Mouse (Mus musculus) lung, postnatal 0 days (tissue): ENCODE measurements around the gene Rps6ka1. TPM values are rescaled to one million over a fixed set of nuclear protein-coding genes. Genes with fewer than 3 reads are reported as not detected.
"Not testable (repeated sequence)": the region's sequence is repeated elsewhere in the genome, so short reads cannot be mapped to it uniquely, and the experiment has no call there.

ENCODE experiments used
- ATAC-seq: fragments of 200-750 bp; cut with Nextera tagmentation; 2 replicates; pipeline ENCODE4 v1.8.0; 2017; ENCODE audit warnings: moderate library complexity
- DNase-seq: peaks from one replicate; pipeline ENCODE4 v3.0.0-alpha.2; 2016; ENCODE audit warnings: low spot score
- H3K27ac ChIP-seq: fragments of 300-500 bp; sonication (generic); 2 replicates; pipeline ENCODE4 v1.5.1; 2014; ENCODE audit warnings: antibody characterized with exemption, mild to moderate bottlenecking, low read length, mixed read lengths
- H3K27me3 ChIP-seq: fragments of 300-500 bp; sonication (generic); replicated peaks from 2 replicates; pipeline ENCODE4 v1.6.1; 2014; ENCODE audit warnings: low read length, mixed read lengths; ENCODE audit not compliant: insufficient read depth
- H3K36me3 ChIP-seq: fragments of 300-500 bp; sonication (generic); 2 replicates; pipeline ENCODE4 v1.6.1; 2014; ENCODE audit warnings: low read length, mixed read lengths; ENCODE audit not compliant: insufficient read depth
- H3K4me1 ChIP-seq: fragments of 300-500 bp; sonication (generic); 2 replicates; pipeline ENCODE4 v1.6.1; 2014; ENCODE audit warnings: antibody characterized with exemption, low read depth, low read length, mixed read lengths; ENCODE audit not compliant: insufficient read depth
- H3K4me2 ChIP-seq: fragments of 300-500 bp; sonication (generic); replicated peaks from 2 replicates; pipeline ENCODE4 v1.6.1; 2014; ENCODE audit warnings: low read depth, mild to moderate bottlenecking, low read length, moderate library complexity, mixed read lengths
- H3K4me3 ChIP-seq: fragments of 300-500 bp; sonication (generic); 2 replicates; pipeline ENCODE4 v1.5.1; 2014; ENCODE audit warnings: low read depth, low read length
- H3K9ac ChIP-seq: fragments of 300-500 bp; sonication (generic); replicated peaks from 2 replicates; pipeline ENCODE4 v1.6.1; 2014; ENCODE audit warnings: low read depth, mild to moderate bottlenecking
- H3K9me3 ChIP-seq: fragments of 300-500 bp; sonication (generic); 2 replicates; pipeline ENCODE4 v1.6.1; 2016; ENCODE audit warnings: low read length, mixed read lengths
- CTCF ChIP-seq: IDR thresholded peaks from 2 replicates; pipeline ENCODE4 v1.5.1; 2016; ENCODE audit warnings: antibody characterized with exemption, mild to moderate bottlenecking
- EP300 ChIP-seq: IDR thresholded peaks from 2 replicates; pipeline ENCODE4 v1.6.1; 2016; ENCODE audit warnings: antibody characterized with exemption, mild to moderate bottlenecking, control low read depth
- WGBS: fragments of 180-500 bp; shearing (Covaris S2); extraction: QIAGEN DNeasy Blood & Tissue Kit; methylation state at CpG from one replicate; pipeline ENCODE4 v1.1.7; 2014; 5-methylcytosine and 5-hydroxymethylcytosine counted together
- polyA plus RNA-seq: library from polyadenylated mRNA; unstranded; fragments of >200 nt; fragmentation: Nextera tagmentation; extraction: Ambion mirVana; gene quantifications from 2 replicates; pipeline ENCODE4 v1.2.1, GENCODE M21; 2015

Rps6ka1 gene
- polyA plus RNA-seq, 1 experiment from 2014 or later: 38.0 TPM

DNA sequence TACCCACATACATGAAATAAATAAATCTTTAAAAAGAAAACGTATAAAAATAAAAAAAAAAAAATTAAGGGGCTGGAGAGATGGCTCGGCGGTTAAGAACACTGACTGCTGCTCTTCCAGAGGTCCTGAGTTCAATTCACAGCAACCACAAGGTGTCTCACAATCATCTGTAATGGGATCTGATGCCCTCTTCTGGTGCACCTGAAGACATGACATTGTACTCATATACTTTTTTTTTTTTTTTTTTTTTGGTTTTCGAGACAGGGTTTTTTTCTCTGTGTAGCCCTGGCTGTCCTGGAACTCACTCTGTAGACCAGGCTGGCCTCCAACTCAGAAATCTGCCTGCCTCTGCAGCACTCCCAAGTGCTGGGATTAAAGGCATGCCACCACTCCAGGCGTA is 18.7 kb upstream of the Rps6ka1 start:
- H3K36me3 ChIP-seq, ATAC-seq, H3K27me3 ChIP-seq, DNase-seq, H3K9ac ChIP-seq, H3K4me3 ChIP-seq, H3K9me3 ChIP-seq, H3K4me2 ChIP-seq, H3K27ac ChIP-seq, H3K4me1 ChIP-seq: not testable (repeated sequence)
- peak; percentile 28 for TF ChIP-seq CTCF
- WGBS: 88% methylated on average over 4 of the region's 5 CpGs

DNA sequence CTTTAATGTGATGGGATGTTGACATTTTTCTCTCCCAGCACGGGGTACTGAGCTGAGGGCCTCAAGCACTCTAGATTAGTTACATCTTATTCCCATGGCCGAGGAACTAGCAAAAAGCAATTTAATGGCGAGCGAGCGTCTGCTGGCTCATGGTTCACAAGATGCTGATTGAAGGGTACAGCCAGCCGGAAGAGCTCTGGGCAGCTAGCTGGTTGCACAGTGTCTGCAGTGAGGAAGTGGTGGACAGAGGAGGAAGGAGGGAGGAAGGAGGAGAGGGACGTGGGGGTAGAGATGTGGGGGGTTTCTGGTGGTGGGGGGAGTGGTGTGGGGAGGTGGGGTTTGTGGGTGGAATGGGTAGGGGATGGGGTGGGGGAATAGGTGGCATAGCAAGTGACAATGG is 17.6 kb upstream of the Rps6ka1 start:
- TF ChIP-seq CTCF: no peak
- TF ChIP-seq EP300: no peak
- no peaks in the 10 kb centered on the region for H3K9me3 ChIP-seq
- 51% methylated on average over 7 of the region's 7 CpGs for WGBS
- H3K4me2 ChIP-seq: no peak overlapping the region
- DNase-seq (no peak), ATAC-seq (no peak)
- H3K27me3 ChIP-seq: no peaks in the 10 kb centered on the region
- H3K36me3 ChIP-seq: no peaks in the 10 kb centered on the region
- H3K4me1 ChIP-seq: no peaks in the 10 kb centered on the region
- no peak overlapping the region for H3K27ac ChIP-seq
- no peak overlapping the region for H3K9ac ChIP-seq
- H3K4me3 ChIP-seq: no peak overlapping the region

DNA sequence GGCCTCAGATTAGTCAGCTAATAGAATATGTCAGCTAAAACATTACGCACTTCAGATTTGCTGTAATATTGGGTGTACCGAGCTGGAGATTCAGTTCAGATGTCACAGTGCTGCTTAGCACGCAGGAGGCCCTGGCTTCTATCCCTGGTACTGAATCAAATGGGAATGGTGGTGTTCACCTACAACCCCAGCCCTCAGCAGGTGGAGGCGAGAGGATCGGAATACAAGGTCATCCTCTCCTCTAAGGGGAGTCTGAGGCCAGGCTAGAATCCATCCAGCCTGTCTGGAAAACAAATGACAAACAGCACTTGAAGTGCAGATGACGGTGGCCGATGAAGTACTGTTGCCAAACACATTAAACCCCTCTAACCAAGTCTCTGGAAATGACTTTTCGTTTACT is 16.7 kb upstream of the Rps6ka1 start:
- Histone ChIP-seq H3K4me3 (no peak overlapping the region), H3K36me3 (no peaks in the 10 kb centered on the region), H3K27me3 (no peaks in the 10 kb centered on the region), H3K4me1 (no peaks in the 10 kb centered on the region), H3K27ac (no peak overlapping the region), H3K4me2 (no peak overlapping the region), H3K9me3 (no peaks in the 10 kb centered on the region), H3K9ac (no peak overlapping the region)
- ATAC-seq (no peak), DNase-seq (no peak)
- TF ChIP-seq EP300: no peak
- no peak for TF ChIP-seq CTCF
- 76% methylated on average over 8 of the region's 8 CpGs for WGBS

DNA sequence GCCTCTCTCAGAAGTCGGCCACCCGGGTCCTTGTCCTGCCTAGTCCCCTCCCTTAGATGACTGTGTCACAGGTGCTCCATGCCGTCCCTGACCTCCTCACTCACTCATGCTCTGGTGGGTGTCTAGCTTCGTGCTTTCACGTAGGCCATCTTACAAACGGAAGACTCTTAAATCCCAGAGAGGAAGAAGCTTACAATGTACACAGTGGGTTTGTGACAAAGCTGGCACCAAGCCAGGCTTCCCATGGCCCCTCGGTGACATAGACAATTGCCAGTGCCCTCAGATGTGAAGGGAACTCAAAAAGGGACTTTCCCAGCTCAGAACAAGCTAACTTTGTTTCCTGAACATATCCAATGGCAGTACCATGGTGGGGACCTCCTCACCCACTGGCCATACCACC is 15.8 kb upstream of the Rps6ka1 start:
- H3K27me3 ChIP-seq: no peaks in the 10 kb centered on the region
- peak; percentile 55 for ATAC-seq
- H3K4me3 ChIP-seq: no peak overlapping the region
- no peak overlapping the region for H3K4me2 ChIP-seq
- H3K27ac ChIP-seq: 0 out of 2 replicates have a peak overlapping the region, but pooled peaks have one; percentile 5
- H3K36me3 ChIP-seq: no peaks in the 10 kb centered on the region
- no peaks in the 10 kb centered on the region for H3K9me3 ChIP-seq
- no peak for TF ChIP-seq CTCF
- TF ChIP-seq EP300: 0 out of 2 replicates have a peak, but pooled peaks have one; percentile 12
- 35% methylated on average over 7 of the region's 7 CpGs for WGBS
- peak; percentile 32 for DNase-seq
- no peak overlapping the region for H3K9ac ChIP-seq
- peaks cover 5% of the 10 kb centered on the region; the same call in 1 of the 2 replicates for H3K4me1 ChIP-seq

DNA sequence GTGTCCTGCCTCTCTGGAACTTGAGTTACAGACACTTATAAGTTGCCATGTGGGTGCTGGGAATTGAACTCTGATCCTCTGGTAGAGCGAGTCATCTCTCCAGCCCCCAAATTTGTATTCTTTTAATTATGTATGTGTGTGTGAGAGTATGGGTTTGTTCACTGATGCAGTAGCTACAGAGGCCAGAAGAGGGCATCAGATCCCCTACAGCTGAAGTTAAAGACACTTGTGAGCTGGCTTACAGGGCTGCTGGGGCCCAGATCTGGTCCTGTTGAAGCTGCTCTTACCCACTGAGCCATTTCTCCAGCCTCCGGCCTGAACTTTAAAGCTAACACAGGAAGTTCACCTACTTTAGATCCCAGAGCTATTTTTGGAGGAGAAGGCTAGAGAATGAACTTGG is 14.9 kb upstream of the Rps6ka1 start:
- 82% methylated on average over 2 of the region's 2 CpGs for WGBS

DNA sequence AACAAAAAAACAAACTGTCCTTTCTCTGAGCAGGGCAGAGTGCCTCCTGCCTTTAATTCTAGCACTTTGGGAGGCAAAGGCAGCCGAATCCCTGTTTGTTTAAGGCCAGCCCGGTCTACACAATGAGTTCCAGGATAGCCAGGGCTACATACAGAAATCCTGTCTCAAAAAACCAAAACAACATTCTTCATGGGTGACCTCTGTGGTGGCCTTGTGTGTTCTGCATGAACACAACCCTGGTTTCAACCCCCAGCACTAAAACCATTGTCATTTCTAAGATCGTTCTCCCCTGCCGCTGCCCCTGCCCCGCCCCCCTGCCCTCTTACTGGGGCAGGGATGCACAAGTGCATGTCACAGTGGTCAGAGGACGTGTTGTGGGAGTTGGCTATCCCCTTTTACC is 13.3 kb upstream of the Rps6ka1 start:
- no peak overlapping the region for H3K27ac ChIP-seq
- no peaks in the 10 kb centered on the region for H3K9me3 ChIP-seq
- DNase-seq: no peak
- H3K4me3 ChIP-seq: no peak overlapping the region
- no peak for ATAC-seq
- no peak overlapping the region for H3K9ac ChIP-seq
- no peaks in the 10 kb centered on the region for H3K36me3 ChIP-seq
- H3K4me2 ChIP-seq: no peak overlapping the region
- no peaks in the 10 kb centered on the region for H3K27me3 ChIP-seq
- TF ChIP-seq CTCF (no peak), EP300 (no peak)
- peaks cover 6% of the 10 kb centered on the region; the same call in 1 of the 2 replicates for H3K4me1 ChIP-seq
- 72% methylated on average over 6 of the region's 6 CpGs for WGBS

More for the DNA sequence above, 14.9 kb upstream of the Rps6ka1 start:
- no peak for ATAC-seq
- no peak for TF ChIP-seq EP300
- TF ChIP-seq CTCF: peak; percentile 48
- H3K4me2 ChIP-seq: no peak overlapping the region
- H3K27me3 ChIP-seq: no peaks in the 10 kb centered on the region
- H3K4me3 ChIP-seq: no peak overlapping the region
- peaks cover 6% of the 10 kb centered on the region; the same call in 1 of the 2 replicates for H3K4me1 ChIP-seq
- no peaks in the 10 kb centered on the region for H3K9me3 ChIP-seq
- H3K36me3 ChIP-seq: no peaks in the 10 kb centered on the region
- DNase-seq: no peak
- no peak overlapping the region for H3K27ac ChIP-seq
- H3K9ac ChIP-seq: no peak overlapping the region

DNA sequence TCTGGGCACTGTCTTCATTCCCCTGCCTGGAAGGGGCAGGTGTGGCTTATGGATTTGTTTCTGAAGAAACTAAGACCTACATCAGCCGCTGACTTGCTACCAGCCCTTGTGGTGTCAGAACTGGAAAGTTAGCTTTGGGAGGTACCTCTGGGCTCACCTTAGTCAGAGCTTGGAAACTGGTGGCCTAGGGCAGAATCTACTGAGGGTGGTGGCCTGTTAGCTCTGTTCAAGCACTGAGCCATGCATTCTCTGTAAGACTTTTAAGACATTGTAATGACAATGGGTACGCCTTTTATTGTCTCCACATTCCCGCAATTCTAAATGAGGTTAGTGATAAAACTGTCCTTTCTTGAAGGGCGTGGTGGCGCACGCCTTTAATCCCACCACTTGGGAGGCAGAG is 12.8 kb upstream of the Rps6ka1 start:
- no peak overlapping the region for H3K9ac ChIP-seq
- no peaks in the 10 kb centered on the region for H3K9me3 ChIP-seq
- no peak overlapping the region for H3K4me2 ChIP-seq
- no peak for DNase-seq
- H3K27me3 ChIP-seq: no peaks in the 10 kb centered on the region
- no peak overlapping the region for H3K4me3 ChIP-seq
- no peak for ATAC-seq
- H3K27ac ChIP-seq: no peak overlapping the region
- H3K4me1 ChIP-seq: peaks cover 6% of the 10 kb centered on the region; the same call in 1 of the 2 replicates
- TF ChIP-seq EP300: no peak
- TF ChIP-seq CTCF: no peak
- 90% methylated on average over 6 of the region's 6 CpGs for WGBS
- no peaks in the 10 kb centered on the region for H3K36me3 ChIP-seq
